Mouse (Mus musculus): ENCODE measurements around the gene Klhl9.

Klhl9 gene

DNA sequence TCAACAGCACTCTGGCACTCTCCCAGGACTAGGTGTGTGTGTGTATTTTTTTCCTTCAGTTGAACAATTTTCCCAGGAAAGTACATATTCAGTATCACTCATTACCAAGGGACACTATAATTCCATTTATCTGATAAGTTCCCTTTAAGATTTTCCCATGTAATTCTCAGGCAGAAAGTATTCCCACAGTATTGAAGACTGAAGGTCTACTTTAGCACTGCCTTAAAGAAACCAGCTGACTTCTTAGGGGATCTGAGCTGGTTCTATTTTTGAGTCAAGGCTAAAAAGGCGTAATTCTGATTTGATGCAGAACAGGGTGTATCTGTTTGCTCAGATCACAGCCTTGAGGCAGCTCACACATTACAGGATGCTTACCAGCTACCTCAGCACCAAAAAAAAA lies 3.5 kb downstream of the Klhl9 start:
- intact Hi-C loops (cut with DNase I) = no loop called here

DNA sequence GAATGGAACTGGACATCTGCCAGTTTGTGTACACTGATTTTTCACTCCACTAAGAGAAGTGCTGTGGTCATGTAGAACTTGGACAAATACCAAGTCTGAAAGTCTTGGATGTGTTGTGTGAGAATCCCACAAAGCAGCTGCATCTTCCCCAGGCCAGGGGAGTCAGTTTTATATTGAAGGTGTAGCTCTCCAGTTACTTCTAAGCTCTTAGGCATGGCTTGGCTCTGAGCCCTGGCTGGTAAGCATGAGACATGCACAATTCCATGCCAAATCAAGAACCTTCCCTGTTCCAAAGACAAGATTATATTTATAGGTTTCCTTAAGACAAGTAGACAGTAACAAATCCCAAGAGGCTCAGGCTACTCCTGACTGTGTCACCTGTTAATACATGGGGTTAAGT lies 7.2 kb downstream of the Klhl9 start:
- intact Hi-C loops (cut with DNase I) = no loop called here

DNA sequence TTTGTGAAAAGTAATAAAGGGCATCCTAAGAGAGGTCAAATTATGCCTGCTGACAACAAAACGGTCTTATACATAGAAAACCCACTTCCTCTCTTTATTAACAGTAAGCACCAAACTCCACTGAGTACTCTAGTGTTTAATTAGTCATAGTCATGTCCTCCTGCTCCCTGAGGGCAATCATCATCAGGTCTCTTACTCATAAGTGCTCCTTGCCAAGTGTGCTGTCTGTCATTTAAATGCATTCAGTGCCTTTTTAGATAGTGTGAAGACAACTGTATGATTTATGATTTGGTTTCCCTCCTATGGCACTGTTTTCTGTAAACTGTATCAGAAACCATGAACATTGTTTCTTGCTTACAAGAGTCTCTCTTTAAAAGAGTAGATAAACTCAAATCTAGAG lies 8.0 kb downstream of the Klhl9 start:
- intact Hi-C loops (cut with DNase I) = no loop called here

DNA sequence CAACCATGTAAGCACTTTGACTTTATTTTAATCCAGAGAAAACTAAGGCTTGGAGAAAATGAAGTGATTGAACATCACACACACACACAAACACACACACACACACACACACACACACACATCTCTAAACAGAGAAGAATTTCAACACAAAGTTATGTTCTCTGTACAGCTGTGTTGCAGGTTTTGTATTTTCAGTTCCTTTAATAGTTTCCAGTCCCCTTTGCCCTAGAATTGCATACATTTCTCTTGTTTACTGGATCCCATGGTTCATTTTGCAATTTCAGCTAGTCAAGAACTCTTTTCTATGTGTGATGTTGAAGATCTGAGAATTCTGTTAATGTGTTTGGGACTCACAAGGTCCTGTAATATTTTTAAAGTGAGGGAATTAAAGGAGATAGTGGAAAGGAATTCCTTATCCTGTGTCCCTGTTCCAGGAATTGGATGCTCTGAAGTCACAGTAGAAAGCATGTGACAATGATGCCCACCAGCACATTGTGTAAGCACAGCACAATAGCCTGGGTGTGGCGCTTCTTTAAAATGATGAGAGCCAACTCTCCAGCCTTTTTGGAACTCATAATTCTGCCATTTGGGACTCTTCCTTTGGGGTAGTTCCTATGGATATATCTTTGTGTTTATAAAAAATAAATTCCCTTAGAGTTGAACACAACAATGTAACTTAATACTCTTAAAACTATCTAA lies 15.0 kb downstream of the Klhl9 start:
- intact Hi-C loops (cut with DNase I) = no loop called here

DNA sequence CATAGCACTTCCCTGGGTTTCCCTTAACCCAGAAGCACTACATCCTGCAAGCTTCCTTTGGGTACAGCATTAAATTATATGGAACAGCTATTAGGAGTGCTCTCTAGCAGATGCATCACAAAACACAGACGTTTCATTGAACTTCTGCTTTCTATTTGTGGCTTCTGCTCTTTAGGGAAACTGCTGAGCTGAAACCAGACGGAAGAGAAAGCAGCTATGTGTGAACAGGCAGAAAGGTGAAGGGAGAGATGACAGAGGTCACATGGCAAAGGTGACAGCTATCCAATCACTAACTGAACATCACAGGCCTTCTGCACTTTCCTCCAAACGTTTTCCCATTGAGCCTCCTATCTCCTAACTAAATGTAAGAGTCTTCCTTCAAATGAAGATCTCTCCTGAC lies 16.3 kb downstream of the Klhl9 start:
- intact Hi-C loops (cut with DNase I) = no loop called here

DNA sequence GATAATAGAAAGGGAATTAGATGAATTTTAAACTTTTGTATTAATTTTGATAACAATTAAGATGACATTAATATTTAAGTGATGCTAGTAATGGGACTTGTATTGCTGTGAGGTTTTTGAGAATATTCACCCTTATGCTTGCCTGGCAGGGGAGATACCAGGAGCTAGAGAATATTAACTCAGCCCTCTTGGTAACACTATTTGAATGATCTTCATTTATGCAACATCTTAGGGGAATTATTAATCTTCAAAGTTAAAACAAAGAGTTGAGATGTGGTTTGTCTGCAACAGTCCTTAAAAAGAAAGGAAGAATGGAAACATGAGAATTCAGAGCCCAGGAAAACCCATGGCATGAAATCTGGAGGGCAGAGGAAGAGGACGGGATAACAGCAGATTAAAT lies 23.0 kb downstream of the Klhl9 start:
- intact Hi-C loops (cut with DNase I) = no loop called here

DNA sequence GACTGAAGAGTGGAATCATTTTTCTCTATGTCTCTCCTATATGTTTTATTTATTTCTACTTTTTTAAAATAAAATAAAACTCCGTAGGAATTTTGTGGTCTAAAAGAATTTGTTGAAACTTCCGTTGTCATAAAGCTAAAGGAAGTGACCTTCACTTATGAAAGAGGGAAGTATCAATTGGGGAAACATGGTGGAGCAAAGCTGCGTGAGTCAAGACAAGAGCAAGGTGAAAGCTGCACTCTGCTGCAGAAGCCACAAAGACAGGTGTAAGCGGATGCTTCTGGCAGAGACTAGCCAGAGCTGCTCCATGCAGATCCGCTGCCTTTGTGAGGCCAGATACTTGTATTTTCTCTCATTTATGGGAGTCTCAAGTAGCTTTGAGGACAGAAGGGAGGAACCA lies 23.5 kb downstream of the Klhl9 start:
- intact Hi-C loops (cut with DNase I) = no loop called here

DNA sequence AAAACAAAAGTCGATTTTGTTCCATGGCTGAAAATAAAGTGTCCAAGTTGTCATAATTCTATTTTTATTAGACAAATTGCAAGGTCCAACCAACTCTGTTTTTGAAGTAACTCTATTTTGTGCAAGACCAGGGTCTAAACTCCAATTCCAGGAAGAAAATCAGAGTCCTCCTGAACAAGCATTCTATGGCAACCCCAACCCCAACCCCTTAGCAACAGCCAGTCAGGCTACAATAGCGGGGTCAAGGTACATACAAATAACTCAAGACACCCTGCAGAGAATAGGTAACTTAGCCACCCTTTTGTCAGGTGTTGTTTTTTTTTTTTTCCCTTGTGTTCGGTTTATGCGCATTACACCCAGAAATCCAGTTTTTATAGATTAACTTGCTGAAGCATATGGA lies 24.5 kb downstream of the Klhl9 start:
- intact Hi-C loops (cut with DNase I) = no loop called here

DNA sequence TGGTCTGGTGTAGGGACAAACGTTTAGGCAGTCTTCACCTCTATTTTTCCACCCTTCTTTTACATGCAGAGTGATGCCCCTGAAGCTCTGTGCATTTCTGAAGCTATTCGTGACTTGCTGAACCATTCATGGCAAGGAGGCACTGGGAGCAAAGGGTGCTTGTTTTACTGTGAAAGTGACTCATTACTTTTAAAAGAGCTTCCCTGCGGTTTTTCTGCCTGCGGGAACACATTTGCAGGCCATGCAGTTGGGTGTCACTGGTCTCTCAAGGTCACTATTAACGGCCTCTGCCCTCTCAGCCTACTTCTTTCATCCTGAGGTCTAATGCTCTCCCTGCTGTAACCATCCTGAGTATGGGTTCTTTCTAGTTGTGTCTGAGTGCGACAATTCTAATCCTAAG lies 25.2 kb downstream of the Klhl9 start:
- intact Hi-C loops (cut with DNase I) = no loop called here

DNA sequence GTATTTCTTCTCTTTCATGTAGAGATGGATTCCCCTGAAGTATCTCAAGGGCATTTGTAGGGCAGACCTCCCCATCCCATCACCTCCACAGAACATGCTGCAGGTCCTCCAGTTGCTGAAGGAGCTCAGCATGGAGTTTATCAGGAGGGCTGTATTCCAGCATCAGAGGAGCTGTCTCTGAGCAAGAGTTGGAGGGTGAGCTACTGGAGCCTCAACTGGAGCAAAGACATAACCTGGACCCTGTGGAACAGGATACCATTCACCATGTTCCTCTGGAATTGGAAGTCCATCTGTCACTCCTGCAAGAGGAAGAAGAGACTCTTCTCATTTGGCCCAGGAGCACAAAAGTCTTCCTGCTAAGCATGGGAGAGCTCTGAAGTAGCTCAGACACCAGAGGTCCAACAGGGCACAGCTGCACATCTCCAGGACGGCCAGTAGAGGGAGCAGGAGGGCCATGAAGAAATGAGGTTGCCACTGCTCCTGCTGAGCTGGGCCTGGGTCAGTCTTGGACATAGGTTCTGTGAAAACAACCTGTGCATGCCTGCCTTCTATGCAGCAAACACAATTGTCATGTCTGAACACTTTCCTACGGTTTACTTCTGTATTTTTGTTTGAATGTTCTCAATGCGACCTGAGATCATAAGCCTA lies 25.9 kb downstream of the Klhl9 start:
- intact Hi-C loops (cut with DNase I) = loop anchor here (1.0 kb wide), 1 partner anchor 31 kb away; no protein-coding TSS in a partner anchor

DNA sequence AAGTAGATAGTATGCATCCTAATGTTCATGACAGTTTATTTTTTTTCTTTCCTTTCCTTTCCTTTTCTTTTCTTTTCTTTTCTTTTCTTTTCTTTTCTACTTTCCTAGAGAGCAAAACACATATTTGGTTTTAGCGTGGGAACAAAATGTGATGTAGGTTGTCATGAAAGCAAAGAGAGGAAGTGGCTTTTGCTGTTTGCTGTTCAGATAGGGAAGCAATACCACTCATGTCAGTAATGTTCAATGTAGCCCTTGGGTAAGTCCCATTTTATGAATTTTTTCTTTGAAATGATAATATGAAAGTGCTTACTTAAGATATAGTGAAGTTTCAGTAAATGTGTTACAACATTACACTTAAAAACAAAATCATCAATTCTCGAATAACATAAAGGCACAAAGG lies 28.9 kb downstream of the Klhl9 start:
- intact Hi-C loops (cut with DNase I) = no loop called here

DNA sequence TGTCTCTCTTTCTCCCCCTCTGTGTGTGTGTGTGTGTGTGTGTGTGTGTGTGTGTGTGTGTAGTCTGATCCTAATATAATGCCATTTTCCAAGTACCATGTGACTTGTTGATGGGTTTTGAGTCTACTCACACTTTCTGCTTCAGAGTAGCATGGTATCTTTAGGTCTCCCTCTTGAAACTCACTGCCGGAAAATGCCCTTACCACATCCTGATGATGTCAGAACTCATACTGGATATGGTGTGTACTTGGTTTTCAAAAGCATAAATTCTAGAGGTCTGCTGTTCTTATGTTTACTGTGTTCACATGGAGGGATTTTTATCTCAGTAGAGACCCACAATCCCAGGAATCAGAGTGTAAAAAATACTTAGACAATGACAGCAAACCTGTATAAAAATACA lies 29.7 kb downstream of the Klhl9 start:
- intact Hi-C loops (cut with DNase I) = no loop called here

DNA sequence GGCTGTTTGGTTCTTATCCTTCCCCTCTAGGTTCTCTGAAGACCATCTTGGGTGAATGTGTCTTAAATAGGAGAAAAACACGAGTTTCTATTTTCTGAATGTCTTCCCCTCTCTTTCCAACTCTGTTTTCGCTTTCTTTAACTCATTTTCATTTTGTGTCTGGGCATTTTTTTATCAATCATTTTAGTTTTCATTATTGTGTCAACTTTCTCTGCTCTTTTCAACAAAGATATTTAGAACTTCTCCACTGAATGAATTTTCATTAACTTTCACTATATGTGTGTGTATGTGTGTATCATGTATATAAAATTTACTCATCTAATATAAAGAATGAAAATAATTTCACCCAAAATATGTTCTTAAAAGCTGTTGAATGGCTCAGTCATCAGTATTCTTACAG lies 31.0 kb downstream of the Klhl9 start, which contains the start of gene Ifnab:
Ifnab (minus strand) TSS at position 101 of the 400 bp plus-strand sequence.
- intact Hi-C loops (cut with DNase I) = no loop called here

DNA sequence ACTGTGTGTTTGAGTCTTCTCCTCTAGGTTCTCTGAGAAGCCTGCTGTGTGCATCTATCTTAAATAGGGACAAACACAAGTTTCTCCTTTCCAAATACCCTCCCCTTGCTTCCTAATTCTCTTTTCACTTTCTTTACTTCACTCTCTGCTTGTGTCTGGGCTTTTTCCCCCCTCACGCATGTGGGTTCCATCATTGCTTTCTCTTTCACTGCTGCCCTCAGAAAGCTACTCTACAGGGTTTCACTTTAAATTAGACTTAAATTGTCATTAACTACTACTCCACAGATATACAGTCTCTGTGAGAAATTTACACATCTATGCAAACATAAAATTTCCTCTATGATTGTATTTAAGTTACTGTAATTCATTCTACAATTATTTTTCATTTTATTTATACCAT lies 38.5 kb downstream of the Klhl9 start, which contains the start of gene Ifna2:
Ifna2 (minus strand) TSS at position 101 of the 400 bp plus-strand sequence.
- intact Hi-C loops (cut with DNase I) = loop anchor here (5.0 kb wide), 1 partner anchor 138 kb away; no protein-coding TSS in a partner anchor

DNA sequence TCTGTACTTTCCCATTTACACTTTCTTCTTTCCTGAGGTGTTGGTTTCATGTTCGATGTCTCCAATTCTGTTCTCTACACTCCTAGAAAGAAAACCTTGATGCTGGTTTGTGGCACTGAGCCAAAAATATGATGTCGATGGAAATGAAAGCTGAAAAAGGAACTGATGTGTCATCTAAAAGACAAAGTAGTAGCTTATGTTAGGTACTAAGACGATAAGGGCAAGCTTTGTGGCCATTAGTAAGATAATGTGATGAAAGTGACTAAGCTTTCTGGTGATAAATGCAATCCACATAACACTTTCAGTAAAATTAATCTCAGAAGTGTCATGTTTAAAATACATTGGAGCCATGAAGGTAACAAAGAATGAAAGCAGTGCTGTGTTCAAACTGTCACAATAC lies 40.9 kb downstream of the Klhl9 start:
- intact Hi-C loops (cut with DNase I) = loop anchor here (5.0 kb wide), 1 partner anchor 141 kb away; no protein-coding TSS in a partner anchor

DNA sequence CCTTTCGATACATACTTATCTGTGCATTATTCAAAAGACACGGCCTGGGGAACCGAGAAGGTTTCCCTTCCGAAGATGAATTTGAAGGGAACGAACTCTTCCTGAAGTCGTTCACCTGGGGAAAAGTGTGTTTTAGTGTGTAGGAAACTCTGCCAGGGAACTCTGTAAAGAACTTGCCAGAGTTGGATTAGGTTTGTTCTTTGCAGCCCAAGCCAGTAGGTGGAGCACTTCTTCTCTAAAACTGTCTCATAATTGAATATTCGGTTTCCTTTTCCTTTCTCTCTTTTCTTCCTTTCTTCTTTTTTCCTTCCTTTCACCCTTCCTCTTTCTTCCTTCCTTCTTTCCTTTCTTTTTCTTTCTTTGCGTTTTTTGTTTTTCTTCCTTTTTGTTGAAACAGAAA lies 41.9 kb downstream of the Klhl9 start:
- intact Hi-C loops (cut with DNase I) = loop anchor here (5.0 kb wide), 1 partner anchor 142 kb away; no protein-coding TSS in a partner anchor

DNA sequence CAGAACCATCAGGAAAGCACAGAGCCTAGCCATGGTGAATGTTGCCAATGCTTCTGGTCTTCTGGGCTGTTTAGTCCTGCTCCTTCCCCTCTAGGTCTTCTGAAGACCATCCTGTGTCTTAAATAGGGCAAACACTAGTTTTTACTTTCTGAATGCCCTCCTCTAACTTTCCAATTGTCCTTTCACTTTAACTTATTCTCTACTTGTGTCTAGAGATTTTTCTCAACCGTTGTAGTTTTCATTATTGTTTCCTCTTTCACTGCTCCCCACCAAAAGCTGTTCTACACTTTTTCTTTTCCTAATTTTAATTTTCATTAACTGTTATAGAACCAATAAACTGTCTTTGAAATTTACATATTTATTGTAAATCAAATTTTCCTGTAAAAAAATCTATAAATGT lies 45.4 kb downstream of the Klhl9 start, which contains the start of gene Ifna16:
Ifna16 (minus strand) TSS at position 101 of the 400 bp plus-strand sequence.
- intact Hi-C loops (cut with DNase I) = no loop called here

All from adrenal gland (tissue).